Mouse (Mus musculus): ENCODE data around the gene Camkk2. TPM values are rescaled to one million over a fixed set of nuclear protein-coding genes. Genes with fewer than 3 reads are reported as not detected.

Camkk2 gene
- 5.1 and 6.1 TPM in 2 replicates for polyA plus RNA-seq (2012; rRNA removed)

- WGBS, result 0% methylated on average over 55 of the region's 63 CpGs
- DNase-seq (ENCODE audit: low read depth, low spot score), result no peak
Measured at GRCm38 (mm10) chr5:122779277-122779834, at the start of gene Camkk2. Gene Camkk2 (minus strand): TSS chr5:122779409.

- 80% methylated on average over 8 of the region's 8 CpGs for WGBS
- DNase-seq (ENCODE audit: low read depth, low spot score), result no peak
Measured at GRCm38 (mm10) chr5:122825099-122825498, 45.9 kb upstream of the Camkk2 start.

- 71% methylated on average over 6 of the region's 6 CpGs for WGBS
- DNase-seq (ENCODE audit: low read depth, low spot score), result no peak
Measured at GRCm38 (mm10) chr5:122824450-122824849, 45.2 kb upstream of the Camkk2 start.

GRCm38 (mm10) chr5:122823976-122824375 is 44.8 kb upstream of the Camkk2 start:
- WGBS, result 70% methylated on average over 1 of the region's 1 CpGs
- no peak for DNase-seq (ENCODE audit: low read depth, low spot score)

- DNase-seq (ENCODE audit: low read depth, low spot score), result no peak
- 90% methylated on average over 4 of the region's 4 CpGs for WGBS
Measured at GRCm38 (mm10) chr5:122822441-122822840, 43.2 kb upstream of the Camkk2 start.

GRCm38 (mm10) chr5:122821524-122821885 is 42.3 kb upstream of the Camkk2 start:
- under 1% methylated on average over 10 of the region's 10 CpGs for WGBS
- DNase-seq (ENCODE audit: low read depth, low spot score), result no peak

- under 1% methylated on average over 55 of the region's 55 CpGs for WGBS
Measured at GRCm38 (mm10) chr5:122820777-122821523, 41.7 kb upstream of the Camkk2 start, which contains the start of gene Anapc5. Gene Anapc5 (minus strand): TSS chr5:122821339.

GRCm38 (mm10) chr5:122812699-122813098 is 33.5 kb upstream of the Camkk2 start:
- DNase-seq (ENCODE audit: low read depth, low spot score), result no peak
- WGBS, result 80% methylated on average over 3 of the region's 3 CpGs

More at GRCm38 (mm10) chr5:122820777-122821523, 41.7 kb upstream of the Camkk2 start, which contains the start of gene Anapc5:
- peak; percentile 98 for DNase-seq (ENCODE audit: low read depth, low spot score)

- peak; percentile 32 for DNase-seq (ENCODE audit: low read depth, low spot score)
- WGBS, result 92% methylated on average over 9 of the region's 9 CpGs
Measured at GRCm38 (mm10) chr5:122811364-122812079, 32.3 kb upstream of the Camkk2 start.

- no peak for DNase-seq (ENCODE audit: low read depth, low spot score)
- WGBS, result 57% methylated on average over 3 of the region's 3 CpGs
Measured at GRCm38 (mm10) chr5:122805503-122805902, 26.3 kb upstream of the Camkk2 start.

- 72% methylated on average over 9 of the region's 9 CpGs for WGBS
- DNase-seq (ENCODE audit: low read depth, low spot score), result no peak
Measured at GRCm38 (mm10) chr5:122802706-122803105, 23.5 kb upstream of the Camkk2 start.

- no peak for DNase-seq (ENCODE audit: low read depth, low spot score)
- WGBS, result 90% methylated on average over 8 of the region's 8 CpGs
Measured at GRCm38 (mm10) chr5:122801684-122802083, 22.5 kb upstream of the Camkk2 start.

- DNase-seq (ENCODE audit: low read depth, low spot score), result no peak
- WGBS, result 76% methylated on average over 13 of the region's 13 CpGs
Measured at GRCm38 (mm10) chr5:122800345-122801010, 21.3 kb upstream of the Camkk2 start.

- DNase-seq (ENCODE audit: low read depth, low spot score), result no peak
- 85% methylated on average over 17 of the region's 17 CpGs for WGBS
Measured at GRCm38 (mm10) chr5:122799379-122800344, 20.5 kb upstream of the Camkk2 start.

GRCm38 (mm10) chr5:122798557-122799378 is 19.6 kb upstream of the Camkk2 start:
- no peak for DNase-seq (ENCODE audit: low read depth, low spot score)
- WGBS, result 41% methylated on average over 17 of the region's 17 CpGs

GRCm38 (mm10) chr5:122797866-122798265 is 18.7 kb upstream of the Camkk2 start:
- 52% methylated on average over 3 of the region's 3 CpGs for WGBS
- no peak for DNase-seq (ENCODE audit: low read depth, low spot score)

- no peak for DNase-seq (ENCODE audit: low read depth, low spot score)
- WGBS, result 70% methylated on average over 2 of the region's 2 CpGs
Measured at GRCm38 (mm10) chr5:122788696-122789095, 9.5 kb upstream of the Camkk2 start.
